Mouse (Mus musculus) MEL (cell line): ENCODE results near the gene Gm12248. TPM values are rescaled to one million over a fixed set of nuclear protein-coding genes. Genes with fewer than 3 reads are reported as not detected.
A peak's percentile ranks its signal among the peaks of the same experiment; 100 is the strongest.

Experiments used
- DNase-seq: peaks from one replicate; pipeline ENCODE4 v3.0.0; 2011; ENCODE audit warnings: low read depth, low spot score
- H3K27ac ChIP-seq: 2 replicates; pipeline ENCODE4 v1.5.1; 2012; ENCODE audit warnings: low read depth, mild to moderate bottlenecking, control low read depth, low read length, moderate library complexity; ENCODE audit not compliant: control insufficient read depth
- H3K27me3 ChIP-seq, 2 experiments: fragments of 150-350 bp in 1 of 2; sonication (generic) in 1 of 2; 2 replicates each; pipeline ENCODE4 v1.6.1; 2012; ENCODE audit warnings: low read length in 2 of 2, mild to moderate bottlenecking in 2 of 2, improper control_type of control experiment in 1 of 2, moderate library complexity in 1 of 2; ENCODE audit not compliant: insufficient read depth in 2 of 2, control insufficient read depth in 1 of 2
- H3K36me3 ChIP-seq, 2 experiments: 2 replicates each; pipeline ENCODE4 v1.6.1; 2012 to 2014; ENCODE audit warnings: low read length in 2 of 2, improper control_type of control experiment in 1 of 2, inconsistent platforms in 1 of 2, mild to moderate bottlenecking in 1 of 2; ENCODE audit not compliant: insufficient read depth in 2 of 2, control insufficient read depth in 1 of 2
- H3K4me1 ChIP-seq, 2 experiments: fragments of 150-350 bp in 1 of 2; sonication (generic) in 1 of 2; 2 replicates each; pipeline ENCODE4 v1.6.1; 2012; ENCODE audit warnings: low read length in 2 of 2, improper control_type of control experiment in 1 of 2, mild to moderate bottlenecking in 1 of 2; ENCODE audit not compliant: insufficient read depth in 2 of 2, control insufficient read depth in 1 of 2
- H3K4me3 ChIP-seq, 2 experiments: fragments of 150-350 bp in 1 of 2; sonication (generic) in 1 of 2; 2 replicates each; pipeline ENCODE4 v1.5.1; 2012; ENCODE audit warnings: low read depth in 2 of 2, low read length in 2 of 2, mild to moderate bottlenecking in 2 of 2, moderate library complexity in 2 of 2, control low read depth in 1 of 2, improper control_type of control experiment in 1 of 2; ENCODE audit not compliant: control insufficient read depth in 1 of 2, insufficient read depth in 1 of 2
- H3K79me2 ChIP-seq: 2 replicates; pipeline ENCODE4 v1.6.1; 2012; ENCODE audit warnings: mild to moderate bottlenecking, low read length, moderate library complexity; ENCODE audit not compliant: control insufficient read depth, poor library complexity, insufficient read depth
- H3K9ac ChIP-seq: 2 replicates; pipeline ENCODE4 v1.6.1; 2012; ENCODE audit warnings: low read depth, mild to moderate bottlenecking, control low read depth, low read length, moderate library complexity; ENCODE audit not compliant: control insufficient read depth, poor library complexity, severe bottlenecking
- H3K9me3 ChIP-seq: fragments of 150-350 bp; sonication (generic); replicated peaks from 2 replicates; pipeline ENCODE4 v1.6.1; 2012; ENCODE audit warnings: mild to moderate bottlenecking, low read length, improper control_type of control experiment, moderate library complexity; ENCODE audit not compliant: insufficient read depth
- E2F4 ChIP-seq: IDR thresholded peaks from 2 replicates; pipeline ENCODE4 v1.6.1; 2011; ENCODE audit warnings: low read depth, low read length, improper control_type of control experiment, borderline replicate concordance
- ETS1 ChIP-seq: IDR thresholded peaks from 2 replicates; pipeline ENCODE4 v1.6.1; 2012; ENCODE audit warnings: low read depth, mild to moderate bottlenecking, inconsistent platforms, low read length, improper control_type of control experiment, moderate library complexity
- MAX ChIP-seq: IDR thresholded peaks from 2 replicates; pipeline ENCODE4 v1.6.1; 2011; ENCODE audit warnings: low read length, improper control_type of control experiment
- MXI1 ChIP-seq: IDR thresholded peaks from 2 replicates; pipeline ENCODE4 v1.6.1; 2011; ENCODE audit warnings: mild to moderate bottlenecking, low read depth, low read length, improper control_type of control experiment
- NELFE ChIP-seq: IDR thresholded peaks from 2 replicates; pipeline ENCODE4 v1.6.1; 2011; ENCODE audit warnings: low read depth, low read length, improper control_type of control experiment
- POLR2AphosphoS5 ChIP-seq: IDR thresholded peaks from 2 replicates; pipeline ENCODE4 v1.6.1; 2012; ENCODE audit warnings: low read depth, borderline replicate concordance, mild to moderate bottlenecking, inconsistent platforms, low read length, moderate library complexity, mixed read lengths
- SIN3A ChIP-seq: IDR thresholded peaks from 2 replicates; pipeline ENCODE4 v1.6.1; 2012; ENCODE audit warnings: low read length, improper control_type of control experiment, inconsistent platforms
- TAL1 ChIP-seq: IDR thresholded peaks from 2 replicates; pipeline ENCODE4 v1.6.1; 2012; ENCODE audit warnings: mild to moderate bottlenecking, inconsistent platforms, low read length, moderate library complexity, mixed read lengths
- UBTF ChIP-seq: IDR thresholded peaks from 2 replicates; pipeline ENCODE4 v1.6.1; 2012; ENCODE audit warnings: low read depth, mild to moderate bottlenecking, inconsistent platforms, low read length, improper control_type of control experiment, moderate library complexity, borderline replicate concordance; ENCODE audit not compliant: insufficient read depth
- polyA plus RNA-seq, 2 experiments: library from polyadenylated mRNA; stranded (reverse) in 1 of 2; unstranded in 1 of 2; fragments of >175 nt in 1 of 2; fragments of >200 nt in 1 of 2; gene quantifications; 2 replicates each; pipeline versions ENCODE4 v1.2.1 to v1.2.4; 2012; ENCODE audit warnings: low replicate concordance in 2 of 2, low read depth in 1 of 2; ENCODE audit not compliant: insufficient read length in 2 of 2, insufficient read depth in 1 of 2, missing spikeins in 1 of 2
- total RNA-seq: library from RNA; depleted of rRNA; stranded (reverse); fragments of 300-350 nt; gene quantifications from 2 replicates; pipeline ENCODE4 v1.2.3, GENCODE M21; 2012; rRNA removed

Gm12248 gene
- total and polyA plus RNA-seq, 3 experiments: 0.12 to 0.65 TPM; not detected in 1

- Histone ChIP-seq H3K9me3 (no peaks in the 10 kb centered on the region), H3K27me3 (no peaks in the 10 kb centered on the region), H3K36me3 (peaks cover 15 to 71% of the 10 kb centered on the region in 2 experiments), H3K4me3 (no peak overlapping the region), H3K79me2 (peaks cover 98% of the 10 kb centered on the region), H3K4me1 (peaks cover 36 to 44% of the 10 kb centered on the region in 2 experiments), H3K9ac (no peak overlapping the region), H3K27ac (no peak overlapping the region)
- TF ChIP-seq TAL1: no peak
- TF ChIP-seq E2F4: no peak
- peak; percentile 16; the same call in 1 of the 2 replicates for TF ChIP-seq NELFE
- 0 out of 2 replicates have a peak, but pooled peaks have one; percentile 29 for TF ChIP-seq MXI1
- no peak for TF ChIP-seq SIN3A
- no peak for TF ChIP-seq ETS1
- no peak for TF ChIP-seq UBTF
- no peak for TF ChIP-seq POLR2AphosphoS5
- peak; percentile 11 for DNase-seq
Measured at GRCm38 (mm10) chr11:58015339-58015738, 77.6 kb downstream of the Gm12248 start.

DNA sequence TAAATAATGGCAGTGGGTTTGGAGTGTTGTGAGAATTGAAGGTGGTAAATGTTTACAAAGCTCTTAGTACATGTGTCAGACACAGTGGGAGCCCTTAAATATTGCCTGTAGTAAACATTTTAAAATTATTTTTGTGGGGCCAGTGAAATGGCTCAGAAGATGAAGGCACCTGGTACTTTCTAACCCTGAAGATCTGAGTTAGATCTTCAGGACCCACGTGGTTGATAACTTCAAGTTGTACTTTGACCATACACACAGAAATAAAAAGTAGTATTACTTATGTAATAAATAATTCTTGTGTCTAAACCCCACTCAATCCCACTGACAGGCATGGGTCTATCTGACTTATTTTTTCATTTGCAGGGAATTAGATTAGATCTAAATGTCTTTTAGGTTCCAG, 78.3 kb downstream of the Gm12248 start:
- TF ChIP-seq MAX (peak; percentile 66), MXI1 (peak; percentile 67), SIN3A (no peak)
- peaks cover 12 to 69% of the 10 kb centered on the region in 2 experiments for H3K36me3 ChIP-seq
- H3K4me1 ChIP-seq: peaks cover 36 to 44% of the 10 kb centered on the region in 2 experiments
- peaks cover 98% of the 10 kb centered on the region for H3K79me2 ChIP-seq
- H3K27ac ChIP-seq: no peak overlapping the region
- H3K9ac ChIP-seq: 0 out of 2 replicates have a peak overlapping the region, but pooled peaks have one; percentile 3
- no peaks in the 10 kb centered on the region for H3K9me3 ChIP-seq
- no peaks in the 10 kb centered on the region for H3K27me3 ChIP-seq
- DNase-seq: no peak
- H3K4me3 ChIP-seq: no peak overlapping the region

Other genes starting within 250 kb of the Gm12248 start
- gene Larp1, start 84.1 kb downstream of the Gm12248 start, total RNA-seq: 73.9 and 88.3 TPM in 2 replicates
- 1,000 to 10,000 TPM in 1 of 2 experiments, 100 to 1,000 TPM in 1; 201 to 2,325 TPM for gene Larp1, start 84.1 kb downstream of the Gm12248 start, polyA plus RNA-seq
- gene Cnot8, start 11.0 kb upstream of the Gm12248 start, total RNA-seq: 70.3 and 73.3 TPM in 2 replicates
- 10 to 100 TPM in 1 of 2 experiments, not detected in 1; 52.9 TPM for gene Cnot8, start 11.0 kb upstream of the Gm12248 start, polyA plus RNA-seq
- 68.7 and 71.9 TPM in 2 replicates for gene Gemin5, start 75.4 kb upstream of the Gm12248 start, total RNA-seq
- 10 to 100 TPM; 46.5 to 52.5 TPM for gene Gemin5, start 75.4 kb upstream of the Gm12248 start, polyA plus RNA-seq
- gene Mrpl22, start 78.5 kb upstream of the Gm12248 start, total RNA-seq: 187 TPM in 2 replicates
- 100 to 1,000 TPM in 1 of 2 experiments, not detected in 1; 144 TPM for gene Mrpl22, start 78.5 kb upstream of the Gm12248 start, polyA plus RNA-seq
- gene Igtp, start 106.4 kb upstream of the Gm12248 start, total RNA-seq: 2.9 and 3.7 TPM in 2 replicates
- gene Igtp, start 106.4 kb upstream of the Gm12248 start, polyA plus RNA-seq: 1 to 10 TPM in 1 of 2 experiments, not detected in 1; 3.6 TPM
- 0.49 and 1.1 TPM in 2 replicates for gene Irgm2, start 106.5 kb upstream of the Gm12248 start, total RNA-seq
- gene Irgm2, start 106.5 kb upstream of the Gm12248 start, polyA plus RNA-seq: 1 to 10 TPM in 1 of 2 experiments, not detected in 1; 1.1 TPM
- not detected in 2 replicates for gene 4930438A08Rik, start 181.7 kb upstream of the Gm12248 start, total RNA-seq
- not detected for gene 4930438A08Rik, start 181.7 kb upstream of the Gm12248 start, polyA plus RNA-seq
- 16.0 and 25.7 TPM in 2 replicates for gene Zfp692, start 213.9 kb upstream of the Gm12248 start, total RNA-seq
- 10 to 100 TPM in 1 of 2 experiments, not detected in 1; 38.0 TPM for gene Zfp692, start 213.9 kb upstream of the Gm12248 start, polyA plus RNA-seq
- 27.2 and 39.5 TPM in 2 replicates for gene Zfp672, start 237.2 kb upstream of the Gm12248 start, total RNA-seq
- 10 to 100 TPM in 1 of 2 experiments, not detected in 1; 22.6 TPM for gene Zfp672, start 237.2 kb upstream of the Gm12248 start, polyA plus RNA-seq
- gene Sh3bp5l, start 237.6 kb upstream of the Gm12248 start, total RNA-seq: 27.3 and 31.7 TPM in 2 replicates
- 10 to 100 TPM in 1 of 2 experiments, not detected in 1; 32.8 TPM for gene Sh3bp5l, start 237.6 kb upstream of the Gm12248 start, polyA plus RNA-seq